Mouse (Mus musculus): Measurements from ENCODE around the gene Lce1a1. TPM values are rescaled to one million over a fixed set of nuclear protein-coding genes. Genes with fewer than 3 reads are reported as not detected.

The Lce1a1 gene
- total RNA-seq (2014; fragmentation: Nextera tagmentation): not detected in 2 replicates
- not detected in 2 replicates for total RNA-seq (2017)

GRCm38 (mm10) chr3:92648207-92648606, at the start of gene Lce1a1:
Gene Lce1a1 (minus strand): TSS chr3:92648307.
- ATAC-seq (replicated peaks; ENCODE audit: poor library complexity, severe bottlenecking): no peak

GRCm38 (mm10) chr3:92694613-92695012, 46.5 kb upstream of the Lce1a1 start:
- ATAC-seq (replicated peaks; ENCODE audit: poor library complexity, severe bottlenecking): no peak

- ATAC-seq (replicated peaks; ENCODE audit: poor library complexity, severe bottlenecking): no peak
Measured at GRCm38 (mm10) chr3:92691688-92692087, 43.6 kb upstream of the Lce1a1 start.

GRCm38 (mm10) chr3:92689154-92689553, 41.0 kb upstream of the Lce1a1 start:
- ATAC-seq (replicated peaks; ENCODE audit: poor library complexity, severe bottlenecking): peak; percentile 62

- ATAC-seq (replicated peaks; ENCODE audit: poor library complexity, severe bottlenecking): no peak
Measured at GRCm38 (mm10) chr3:92687110-92687509, 39.0 kb upstream of the Lce1a1 start, which contains the start of gene Lce1d. Gene Lce1d (minus strand): TSS chr3:92687210.

GRCm38 (mm10) chr3:92678947-92679346, 30.8 kb upstream of the Lce1a1 start, which contains the start of gene Lce1c:
Gene Lce1c (plus strand): TSS chr3:92679247.
- ATAC-seq (replicated peaks; ENCODE audit: poor library complexity, severe bottlenecking): no peak

- no peak for ATAC-seq (replicated peaks; ENCODE audit: poor library complexity, severe bottlenecking)
Measured at GRCm38 (mm10) chr3:92670215-92670614, 22.1 kb upstream of the Lce1a1 start, which contains the start of gene Lce1a2. Gene Lce1a2 (minus strand): TSS chr3:92670315.

GRCm38 (mm10) chr3:92656826-92657225, 8.7 kb upstream of the Lce1a1 start, which contains the start of gene Lce1b:
Gene Lce1b (minus strand): TSS chr3:92656926.
- ATAC-seq (replicated peaks; ENCODE audit: poor library complexity, severe bottlenecking): no peak

GRCm38 (mm10) chr3:92639854-92640253, 8.3 kb downstream of the Lce1a1 start:
- no peak for ATAC-seq (replicated peaks; ENCODE audit: poor library complexity, severe bottlenecking)

- ATAC-seq (replicated peaks; ENCODE audit: poor library complexity, severe bottlenecking): no peak
Measured at GRCm38 (mm10) chr3:92638653-92638991, 9.5 kb downstream of the Lce1a1 start.

- ATAC-seq (replicated peaks; ENCODE audit: poor library complexity, severe bottlenecking): no peak
Measured at GRCm38 (mm10) chr3:92637745-92638652, 10.1 kb downstream of the Lce1a1 start.

GRCm38 (mm10) chr3:92621560-92621959, 26.5 kb downstream of the Lce1a1 start, which contains the start of gene Lce6a:
Gene Lce6a (minus strand): TSS chr3:92621660.
- ATAC-seq (replicated peaks; ENCODE audit: poor library complexity, severe bottlenecking): no peak

- ATAC-seq (replicated peaks; ENCODE audit: poor library complexity, severe bottlenecking): no peak
Measured at GRCm38 (mm10) chr3:92609804-92610203, 38.3 kb downstream of the Lce1a1 start.

GRCm38 (mm10) chr3:92607392-92607791, 40.7 kb downstream of the Lce1a1 start, which contains the start of gene 2210017I01Rik:
Gene 2210017I01Rik (minus strand): TSS chr3:92607492.
- ATAC-seq (replicated peaks; ENCODE audit: poor library complexity, severe bottlenecking): no peak

GRCm38 (mm10) chr3:92602169-92602568, 45.9 kb downstream of the Lce1a1 start:
- ATAC-seq (replicated peaks; ENCODE audit: poor library complexity, severe bottlenecking): peak; percentile 42; the same call in 1 of the 2 replicates

- no peak for ATAC-seq (replicated peaks; ENCODE audit: poor library complexity, severe bottlenecking)
Measured at GRCm38 (mm10) chr3:92600456-92600855, 47.7 kb downstream of the Lce1a1 start.

- ATAC-seq (replicated peaks; ENCODE audit: poor library complexity, severe bottlenecking): no peak
Measured at GRCm38 (mm10) chr3:92599973-92600372, 48.1 kb downstream of the Lce1a1 start.

- ATAC-seq (replicated peaks; ENCODE audit: poor library complexity, severe bottlenecking): no peak
Measured at GRCm38 (mm10) chr3:92598429-92598828, 49.7 kb downstream of the Lce1a1 start.

All from granulocyte monocyte progenitor cell, adult 5-6 weeks (primary cell).